Mouse (Mus musculus) liver, embryonic 18 days (tissue): ENCODE results near the gene Slc26a5. TPM values are rescaled to one million over a fixed set of nuclear protein-coding genes. Genes with fewer than 3 reads are reported as not detected.

ENCODE experiments used
- polyA plus RNA-seq: library from polyadenylated mRNA; depleted of rRNA; stranded (reverse); fragments of >200 nt; gene quantifications from 2 replicates; pipeline ENCODE4 v1.2.3, GENCODE M21; 2012; rRNA removed

The Slc26a5 gene
- polyA plus RNA-seq = not detected in 2 replicates

DNA sequence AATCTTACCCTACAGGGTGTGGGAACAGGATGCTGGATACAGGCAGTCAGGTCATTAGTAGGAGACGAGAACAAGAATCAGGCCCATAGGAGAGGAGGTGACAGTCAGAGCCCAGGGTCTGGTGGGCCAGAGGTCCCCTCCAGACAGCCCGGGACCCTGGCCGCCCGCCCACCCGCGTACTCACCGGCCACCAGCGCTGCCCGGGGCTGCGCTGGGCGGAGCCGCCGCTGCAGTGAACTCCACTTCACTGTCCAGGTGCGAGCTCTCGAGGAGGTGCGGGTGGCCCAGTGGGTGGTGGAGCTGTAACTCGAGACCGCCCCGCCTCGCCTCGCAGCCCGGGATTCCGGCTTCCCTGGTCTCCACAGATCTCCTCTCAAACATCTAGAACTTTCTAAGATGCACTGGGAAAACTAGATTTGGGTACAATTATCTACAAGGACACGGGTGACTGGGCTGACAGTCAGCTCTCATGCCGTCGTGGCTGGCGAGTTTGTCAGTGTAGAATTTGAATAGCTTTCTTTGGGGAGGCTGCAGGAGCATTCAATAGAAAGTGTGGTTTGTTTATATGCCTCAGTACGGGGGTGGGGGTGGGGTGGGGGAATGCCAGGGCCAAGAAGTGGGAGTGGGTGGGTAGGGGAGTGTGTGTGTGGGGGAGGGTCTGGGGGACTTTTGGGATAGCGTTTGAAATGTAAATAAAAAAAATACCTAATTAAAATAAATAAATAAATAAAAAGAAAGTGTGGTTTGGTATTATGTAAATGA, at the start of gene Slc26a5:
TSS of gene Slc26a5 (minus strand) at position 259 of the 762 bp plus-strand sequence.

DNA sequence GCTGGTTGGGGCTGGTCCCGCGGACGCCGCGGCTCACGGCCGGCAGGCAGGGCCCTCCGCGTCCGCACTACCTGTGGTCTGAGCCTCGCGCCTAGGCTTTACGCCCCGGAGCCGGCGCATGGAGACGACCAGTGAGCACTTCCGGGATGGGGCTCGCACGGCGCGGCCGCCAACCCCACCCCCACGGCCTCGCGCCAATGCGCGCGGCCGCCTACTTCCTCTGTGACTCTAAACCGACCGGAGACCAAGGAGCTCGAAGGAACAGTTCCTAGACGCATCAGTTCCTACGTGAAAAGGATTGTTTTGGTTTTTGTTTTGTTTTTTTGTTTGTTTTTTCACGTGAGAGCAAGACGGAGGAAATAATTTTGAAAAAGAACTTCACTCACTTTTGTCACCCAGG, 80.4 kb downstream of the Slc26a5 start, which contains the start of the genes Dnajc2 and Psmc2:
TSS of gene Dnajc2 (minus strand) at position 199 of the 400 bp plus-strand sequence.
TSS of gene Psmc2 (plus strand) at position 231 of the 400 bp plus-strand sequence.

Other genes with a start within 250 kb of the Slc26a5 start
- gene Fbxl13, start 220.0 kb downstream of the Slc26a5 start, polyA plus RNA-seq = 0.08 and 0.10 TPM in 2 replicates
- 9.0 and 9.6 TPM in 2 replicates for gene Armc10, start 219.8 kb downstream of the Slc26a5 start, polyA plus RNA-seq
- gene Napepld, start 164.2 kb downstream of the Slc26a5 start, polyA plus RNA-seq = 0.96 and 0.97 TPM in 2 replicates
- gene Pmpcb, start 128.5 kb downstream of the Slc26a5 start, polyA plus RNA-seq = 48.6 and 49.5 TPM in 2 replicates
- gene Dnajc2, start 80.4 kb downstream of the Slc26a5 start, polyA plus RNA-seq = 8.1 and 8.2 TPM in 2 replicates
- 38.2 and 43.4 TPM in 2 replicates for gene Psmc2, start 80.3 kb downstream of the Slc26a5 start, polyA plus RNA-seq